Mouse (Mus musculus): ENCODE data around the gene Mipep. TPM values are rescaled to one million over a fixed set of nuclear protein-coding genes. Genes with fewer than 3 reads are reported as not detected.

The Mipep gene
- polyA plus RNA-seq, 1 experiment from 2014 or later: 13.5 TPM

DNA sequence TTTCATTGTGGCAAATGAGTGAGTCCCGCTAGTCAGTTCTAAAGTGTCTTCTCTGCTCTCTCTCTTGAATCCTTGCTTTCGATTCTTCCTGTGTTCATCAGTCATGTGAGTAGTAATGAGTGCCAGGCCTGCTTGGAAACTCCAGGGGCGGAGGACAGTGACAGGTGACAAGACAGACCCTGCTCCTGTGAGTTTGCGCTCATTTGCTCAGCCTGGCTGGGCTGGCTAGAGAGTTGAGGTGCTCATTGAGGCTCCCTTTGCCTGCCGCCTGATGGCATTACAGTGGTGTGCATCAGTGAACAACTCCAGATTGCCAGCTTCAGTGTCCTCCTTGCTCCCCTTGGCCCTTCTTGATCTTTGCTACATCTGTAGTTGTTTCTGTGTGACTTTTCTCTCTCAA is 97.7 kb downstream of the Mipep start:
- no peak overlapping the region for H3K4me2 ChIP-seq
- H3K4me3 ChIP-seq (replicated peaks): no peak overlapping the region
- DNase-seq (no peak), ATAC-seq (ENCODE audit: low read depth) (no peak)
- WGBS (ENCODE audit: insufficient replicate concordance): 86% methylated on average over 5 of the region's 5 CpGs
- H3K27me3 ChIP-seq: no peaks in the 10 kb centered on the region
- no peak overlapping the region for H3K27ac ChIP-seq
- no peaks in the 10 kb centered on the region for H3K9me3 ChIP-seq (replicated peaks)
- H3K9ac ChIP-seq: no peak overlapping the region
- peaks cover 7% of the 10 kb centered on the region; the same call in 1 of the 2 replicates for H3K36me3 ChIP-seq
- no peaks in the 10 kb centered on the region for H3K4me1 ChIP-seq (replicated peaks)

GRCm38 (mm10) chr14:60882681-60883080 is 98.3 kb downstream of the Mipep start:
- Histone ChIP-seq H3K4me3 (replicated peaks) (no peak overlapping the region), H3K4me1 (replicated peaks) (no peaks in the 10 kb centered on the region), H3K27ac (no peak overlapping the region), H3K9ac (no peak overlapping the region), H3K9me3 (replicated peaks) (no peaks in the 10 kb centered on the region), H3K27me3 (no peaks in the 10 kb centered on the region), H3K4me2 (no peak overlapping the region), H3K36me3 (peaks cover 8% of the 10 kb centered on the region; the same call in 1 of the 2 replicates)
- ATAC-seq (ENCODE audit: low read depth) (no peak), DNase-seq (no peak)
- WGBS (ENCODE audit: insufficient replicate concordance): 74% methylated on average over 4 of the region's 4 CpGs

DNA sequence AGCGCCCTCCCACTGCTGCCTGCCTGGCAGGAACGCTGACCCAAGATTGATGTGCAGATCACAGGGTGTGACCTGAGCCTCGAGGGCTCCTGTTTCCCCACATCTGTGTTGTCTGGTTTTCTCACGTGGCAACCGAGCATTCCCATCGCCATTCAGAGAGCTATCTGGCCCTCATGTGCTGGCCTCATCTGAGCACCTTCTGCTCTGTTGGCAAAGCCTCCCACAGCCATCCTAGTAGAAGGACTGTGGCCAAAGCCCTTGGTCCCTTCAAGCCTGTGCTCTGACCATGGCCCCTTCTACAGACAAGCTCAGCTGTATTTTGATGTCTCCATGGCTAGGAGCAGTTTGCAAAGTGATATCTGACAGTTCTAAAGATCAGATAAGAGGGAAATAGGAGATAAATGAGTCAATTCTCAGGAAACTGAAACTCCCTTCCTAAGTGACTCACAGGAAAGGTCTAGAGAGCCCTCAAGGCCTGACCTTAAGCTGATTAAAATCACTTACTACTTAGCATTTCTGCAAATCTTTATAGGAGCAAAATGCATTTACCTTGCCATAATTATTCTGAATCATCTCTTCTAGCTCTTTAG is 101.1 kb downstream of the Mipep start:
- DNase-seq (no peak), ATAC-seq (ENCODE audit: low read depth) (no peak)
- H3K4me3 ChIP-seq (replicated peaks): no peak overlapping the region
- H3K9me3 ChIP-seq (replicated peaks): no peaks in the 10 kb centered on the region
- H3K27ac ChIP-seq: no peak overlapping the region
- H3K9ac ChIP-seq: no peak overlapping the region
- peaks cover 15% of the 10 kb centered on the region; the same call in 1 of the 2 replicates for H3K36me3 ChIP-seq
- no peaks in the 10 kb centered on the region for H3K4me1 ChIP-seq (replicated peaks)
- no peaks in the 10 kb centered on the region for H3K27me3 ChIP-seq
- no peak overlapping the region for H3K4me2 ChIP-seq
- WGBS (ENCODE audit: insufficient replicate concordance): 58% methylated on average over 6 of the region's 6 CpGs

- H3K27me3 ChIP-seq: no peaks in the 10 kb centered on the region
- ATAC-seq (ENCODE audit: low read depth): no peak
- DNase-seq: no peak
- H3K9ac ChIP-seq: no peak overlapping the region
- no peaks in the 10 kb centered on the region for H3K36me3 ChIP-seq
- H3K9me3 ChIP-seq (replicated peaks): no peaks in the 10 kb centered on the region
- 75% methylated on average over 10 of the region's 10 CpGs for WGBS (ENCODE audit: insufficient replicate concordance)
- no peaks in the 10 kb centered on the region for H3K4me1 ChIP-seq (replicated peaks)
- H3K4me3 ChIP-seq (replicated peaks): no peak overlapping the region
- H3K27ac ChIP-seq: no peak overlapping the region
- no peak overlapping the region for H3K4me2 ChIP-seq
Measured at GRCm38 (mm10) chr14:60893882-60894281, 109.5 kb downstream of the Mipep start.

DNA sequence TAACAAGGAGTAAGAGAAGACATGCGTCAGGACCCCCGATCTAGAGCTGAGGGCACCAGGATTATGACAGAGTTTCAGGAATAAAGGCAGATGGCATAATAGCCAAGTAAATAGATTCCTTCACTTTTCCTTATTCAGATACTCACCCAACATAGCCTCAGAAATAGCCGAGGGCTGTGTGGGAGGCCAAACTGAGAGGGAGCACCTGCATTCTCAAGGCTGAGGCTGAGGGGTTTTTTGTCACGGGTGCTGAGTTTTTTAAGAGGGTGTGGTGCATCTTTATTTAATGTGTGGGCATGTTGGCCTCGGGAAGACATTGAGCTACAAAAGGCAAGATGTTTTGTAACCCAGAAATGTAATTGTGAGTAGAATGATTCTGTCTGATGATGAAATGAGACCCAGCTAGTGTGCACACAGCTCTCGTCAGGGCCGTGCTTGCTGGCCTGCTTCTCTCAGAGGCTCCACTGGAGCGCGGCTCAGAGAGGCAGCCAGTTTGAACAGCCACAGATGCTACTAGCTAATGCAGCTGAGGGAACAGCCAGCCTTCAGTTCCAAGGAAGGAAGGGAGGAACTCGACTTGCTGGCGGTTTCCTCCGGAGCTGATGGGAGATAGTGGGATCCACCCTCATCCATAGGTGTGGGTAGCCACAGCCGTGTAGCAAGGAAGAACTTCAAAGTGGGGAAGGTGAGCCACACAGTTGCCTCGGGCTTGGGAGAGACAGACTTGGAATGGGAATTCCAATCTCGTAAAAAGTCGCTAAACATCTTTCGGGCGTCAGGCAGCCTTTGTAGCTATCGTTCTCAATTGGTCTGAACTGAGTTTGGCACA is 111.0 kb downstream of the Mipep start:
- H3K9ac ChIP-seq: no peak overlapping the region
- WGBS (ENCODE audit: insufficient replicate concordance): 75% methylated on average over 19 of the region's 19 CpGs
- no peaks in the 10 kb centered on the region for H3K27me3 ChIP-seq
- DNase-seq (no peak), ATAC-seq (ENCODE audit: low read depth) (no peak)
- H3K36me3 ChIP-seq: no peaks in the 10 kb centered on the region
- no peak overlapping the region for H3K27ac ChIP-seq
- no peak overlapping the region for H3K4me3 ChIP-seq (replicated peaks)
- no peaks in the 10 kb centered on the region for H3K4me1 ChIP-seq (replicated peaks)
- H3K9me3 ChIP-seq (replicated peaks): no peaks in the 10 kb centered on the region
- no peak overlapping the region for H3K4me2 ChIP-seq

- H3K4me1 ChIP-seq (replicated peaks): no peaks in the 10 kb centered on the region
- H3K9ac ChIP-seq: no peak overlapping the region
- H3K27ac ChIP-seq: no peak overlapping the region
- no peaks in the 10 kb centered on the region for H3K36me3 ChIP-seq
- no peaks in the 10 kb centered on the region for H3K27me3 ChIP-seq
- no peak overlapping the region for H3K4me3 ChIP-seq (replicated peaks)
- no peaks in the 10 kb centered on the region for H3K9me3 ChIP-seq (replicated peaks)
- ATAC-seq (ENCODE audit: low read depth): no peak
- no peak for DNase-seq
- WGBS (ENCODE audit: insufficient replicate concordance): 77% methylated on average over 5 of the region's 5 CpGs
- no peak overlapping the region for H3K4me2 ChIP-seq
Measured at GRCm38 (mm10) chr14:60898086-60898667, 113.8 kb downstream of the Mipep start.

- H3K4me2 ChIP-seq: no peak overlapping the region
- no peak overlapping the region for H3K4me3 ChIP-seq (replicated peaks)
- no peaks in the 10 kb centered on the region for H3K27me3 ChIP-seq
- ATAC-seq (ENCODE audit: low read depth): no peak
- no peak overlapping the region for H3K9ac ChIP-seq
- no peaks in the 10 kb centered on the region for H3K4me1 ChIP-seq (replicated peaks)
- DNase-seq: no peak
- H3K27ac ChIP-seq: no peak overlapping the region
- 57% methylated on average over 4 of the region's 4 CpGs for WGBS (ENCODE audit: insufficient replicate concordance)
- H3K9me3 ChIP-seq (replicated peaks): no peaks in the 10 kb centered on the region
- H3K36me3 ChIP-seq: peaks cover 10% of the 10 kb centered on the region; the same call in 1 of the 2 replicates
Measured at GRCm38 (mm10) chr14:60904501-60904900, 120.1 kb downstream of the Mipep start.

GRCm38 (mm10) chr14:60906421-60907374 is 122.3 kb downstream of the Mipep start:
- Histone ChIP-seq H3K9me3 (replicated peaks) (no peaks in the 10 kb centered on the region), H3K4me1 (replicated peaks) (no peaks in the 10 kb centered on the region), H3K4me2 (no peak overlapping the region), H3K9ac (no peak overlapping the region), H3K27ac (no peak overlapping the region), H3K27me3 (no peaks in the 10 kb centered on the region), H3K4me3 (replicated peaks) (no peak overlapping the region), H3K36me3 (peaks cover 10% of the 10 kb centered on the region; the same call in 1 of the 2 replicates)
- no peak for DNase-seq
- WGBS (ENCODE audit: insufficient replicate concordance): 71% methylated on average over 10 of the region's 10 CpGs
- no peak for ATAC-seq (ENCODE audit: low read depth)

GRCm38 (mm10) chr14:60909351-60909750 is 125.0 kb downstream of the Mipep start:
- no peaks in the 10 kb centered on the region for H3K27me3 ChIP-seq
- 81% methylated on average over 4 of the region's 4 CpGs for WGBS (ENCODE audit: insufficient replicate concordance)
- ATAC-seq (ENCODE audit: low read depth) (no peak), DNase-seq (no peak)
- H3K36me3 ChIP-seq: peaks cover 2% of the 10 kb centered on the region; the same call in 1 of the 2 replicates
- no peak overlapping the region for H3K4me3 ChIP-seq (replicated peaks)
- no peak overlapping the region for H3K4me2 ChIP-seq
- no peak overlapping the region for H3K9ac ChIP-seq
- no peaks in the 10 kb centered on the region for H3K4me1 ChIP-seq (replicated peaks)
- H3K9me3 ChIP-seq (replicated peaks): no peaks in the 10 kb centered on the region
- H3K27ac ChIP-seq: no peak overlapping the region

GRCm38 (mm10) chr14:60910506-60911444 is 126.4 kb downstream of the Mipep start:
- no peaks in the 10 kb centered on the region for H3K9me3 ChIP-seq (replicated peaks)
- no peak overlapping the region for H3K27ac ChIP-seq
- no peak overlapping the region for H3K4me2 ChIP-seq
- no peaks in the 10 kb centered on the region for H3K4me1 ChIP-seq (replicated peaks)
- no peaks in the 10 kb centered on the region for H3K36me3 ChIP-seq
- no peak overlapping the region for H3K9ac ChIP-seq
- ATAC-seq (ENCODE audit: low read depth) (no peak), DNase-seq (no peak)
- 73% methylated on average over 12 of the region's 12 CpGs for WGBS (ENCODE audit: insufficient replicate concordance)
- no peaks in the 10 kb centered on the region for H3K27me3 ChIP-seq
- no peak overlapping the region for H3K4me3 ChIP-seq (replicated peaks)

Data from liver, embryonic 13.5 days (tissue).